Mouse (Mus musculus): Measurements from ENCODE around the gene Cpa1. TPM values are rescaled to one million over a fixed set of nuclear protein-coding genes. Genes with fewer than 3 reads are reported as not detected.

Cpa1 gene
- total RNA-seq (2021), result not detected
- long read RNA-seq, experiment 1, result 0 reads
- long read RNA-seq, experiment 2, result 0 reads

GRCm38 (mm10) chr6:30638674-30639268 lies at the start of gene Cpa1:
Gene Cpa1, plus strand, starts transcription at chr6:30639218.
- intact Hi-C loops (cut with DNase I; ENCODE audit: low total_unique reads), result no loop called here
- DNase-seq, result no peak

DNA sequence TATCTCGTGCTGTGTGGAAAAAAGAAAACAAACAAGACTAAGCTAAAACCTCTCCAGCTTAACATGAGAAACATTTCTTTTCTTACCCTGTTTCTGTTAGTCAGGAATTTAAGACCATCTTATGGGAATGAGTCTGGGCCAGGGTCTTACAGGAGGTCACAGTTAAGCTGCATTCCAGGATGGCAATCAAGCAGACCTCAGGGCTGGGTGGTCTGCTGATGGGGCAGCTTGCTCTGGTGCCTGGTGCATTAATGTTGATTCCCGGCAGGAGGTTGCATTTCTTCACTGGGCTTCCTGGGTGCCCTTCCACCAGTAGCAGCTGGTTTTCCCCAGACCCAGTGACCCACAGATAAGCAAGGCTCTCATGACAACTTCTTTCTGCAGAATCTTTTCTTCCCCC lies 49.2 kb upstream of the Cpa1 start:
- intact Hi-C loops (cut with DNase I; ENCODE audit: low total_unique reads), result no loop called here
- no peak for DNase-seq

- DNase-seq, result no peak
- intact Hi-C loops (cut with DNase I; ENCODE audit: low total_unique reads), result no loop called here
Observed at GRCm38 (mm10) chr6:30591851-30592404, 47.1 kb upstream of the Cpa1 start.

- intact Hi-C loops (cut with DNase I; ENCODE audit: low total_unique reads), result no loop called here
- no peak for DNase-seq
Observed at GRCm38 (mm10) chr6:30592417-30592974, 46.5 kb upstream of the Cpa1 start.

DNA sequence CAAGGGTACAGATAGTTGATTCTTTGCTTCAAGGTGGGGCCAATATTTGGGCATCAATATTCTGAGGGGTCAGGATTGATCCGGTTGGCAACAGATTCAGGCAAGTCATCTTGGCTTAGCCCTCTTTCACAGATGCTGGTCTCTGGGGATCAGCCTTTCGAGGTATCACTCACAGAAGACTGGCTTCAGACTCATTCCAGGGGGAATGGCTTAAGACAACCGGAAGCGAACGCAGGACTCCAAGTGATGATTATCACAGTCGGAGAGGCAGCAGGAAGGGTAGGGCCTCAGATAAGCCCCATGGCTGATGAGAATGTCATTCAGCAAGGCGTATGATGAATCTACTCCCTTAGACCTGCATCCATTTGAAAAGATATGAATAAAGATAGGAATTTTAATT lies 44.7 kb upstream of the Cpa1 start:
- intact Hi-C loops (cut with DNase I; ENCODE audit: low total_unique reads), result no loop called here
- no peak for DNase-seq

GRCm38 (mm10) chr6:30596230-30596898 lies 42.7 kb upstream of the Cpa1 start:
- intact Hi-C loops (cut with DNase I; ENCODE audit: low total_unique reads), result no loop called here
- DNase-seq, result no peak

GRCm38 (mm10) chr6:30600033-30600432 lies 39.0 kb upstream of the Cpa1 start:
- intact Hi-C loops (cut with DNase I; ENCODE audit: low total_unique reads), result no loop called here
- DNase-seq, result no peak

GRCm38 (mm10) chr6:30600995-30601394 lies 38.0 kb upstream of the Cpa1 start:
- intact Hi-C loops (cut with DNase I; ENCODE audit: low total_unique reads), result no loop called here
- no peak for DNase-seq

DNA sequence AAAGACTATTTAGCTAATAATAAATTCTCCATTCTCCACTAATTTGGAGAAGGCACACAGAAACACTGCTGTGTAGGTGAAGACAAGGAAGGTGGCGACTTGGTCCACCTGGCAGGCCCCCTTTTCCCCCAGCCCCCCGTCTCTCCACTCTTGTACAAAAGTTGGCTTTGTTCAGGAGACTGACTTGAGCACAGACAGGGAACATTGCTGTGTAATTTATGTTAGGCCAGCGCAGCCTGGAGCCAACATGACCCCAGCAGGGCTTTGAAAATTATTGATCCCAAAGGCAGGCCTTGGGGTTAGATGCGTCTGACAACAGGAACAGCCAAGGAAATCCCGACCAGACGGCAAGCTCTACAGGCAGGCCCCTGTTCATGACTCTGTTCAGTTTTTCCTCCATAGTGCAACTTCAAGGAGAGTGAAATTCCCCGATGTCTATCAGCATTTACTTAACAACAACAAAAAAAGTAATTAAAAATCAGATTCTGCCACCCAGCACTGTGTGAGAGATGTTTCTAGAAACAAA lies 34.6 kb upstream of the Cpa1 start:
- intact Hi-C loops (cut with DNase I; ENCODE audit: low total_unique reads), result no loop called here
- no peak for DNase-seq

GRCm38 (mm10) chr6:30605111-30605510 lies 33.9 kb upstream of the Cpa1 start:
- no peak for DNase-seq
- intact Hi-C loops (cut with DNase I; ENCODE audit: low total_unique reads), result no loop called here

DNA sequence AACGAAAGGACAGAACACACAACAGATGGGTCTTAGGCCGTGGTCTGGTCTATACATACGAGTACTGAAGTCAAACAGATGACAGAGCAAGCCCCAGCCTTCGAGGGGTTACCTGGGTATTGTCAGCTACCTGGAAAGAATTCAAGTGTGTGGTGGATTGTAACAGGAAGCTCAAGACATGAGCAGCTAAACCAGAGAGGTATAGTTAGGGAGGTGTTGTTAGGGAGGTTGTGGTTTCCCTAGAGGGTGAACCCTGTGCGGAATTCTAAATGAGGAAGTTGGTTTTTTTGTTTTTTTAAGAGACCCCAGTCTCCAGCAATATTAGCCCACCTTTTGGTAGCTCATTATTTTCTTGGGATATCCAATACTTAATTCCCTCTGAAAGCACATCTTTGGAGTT lies 33.3 kb upstream of the Cpa1 start:
- no peak for DNase-seq
- intact Hi-C loops (cut with DNase I; ENCODE audit: low total_unique reads), result no loop called here

DNA sequence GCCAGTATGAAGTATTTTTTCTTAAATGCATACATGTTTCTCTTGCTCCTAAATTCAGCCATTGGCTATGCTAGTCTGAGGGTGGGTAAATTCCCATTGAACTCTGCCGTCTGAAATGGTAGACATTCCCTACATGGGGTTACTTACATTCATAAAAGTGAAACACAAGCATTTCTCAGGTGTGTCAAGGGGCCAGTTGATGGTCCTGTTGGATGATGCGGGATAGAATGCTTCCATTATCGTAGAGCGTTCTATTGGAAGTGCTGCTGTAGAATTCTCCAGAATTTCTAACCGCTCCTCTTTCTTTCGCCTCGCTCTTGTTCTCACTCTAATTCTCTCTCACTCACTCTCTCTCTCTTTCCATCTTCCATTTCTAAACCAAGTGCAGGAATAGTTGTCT lies 28.3 kb upstream of the Cpa1 start, which contains the start of gene Cpa5:
Gene Cpa5 (plus strand): TSS at position 301 of the 400 bp plus-strand sequence.
- intact Hi-C loops (cut with DNase I; ENCODE audit: low total_unique reads), result no loop called here
- no peak for DNase-seq

- no peak for DNase-seq
- intact Hi-C loops (cut with DNase I; ENCODE audit: low total_unique reads), result no loop called here
Observed at GRCm38 (mm10) chr6:30611212-30611611, 27.8 kb upstream of the Cpa1 start.

- intact Hi-C loops (cut with DNase I; ENCODE audit: low total_unique reads), result no loop called here
- no peak for DNase-seq
Observed at GRCm38 (mm10) chr6:30614251-30614650, 24.8 kb upstream of the Cpa1 start.

DNA sequence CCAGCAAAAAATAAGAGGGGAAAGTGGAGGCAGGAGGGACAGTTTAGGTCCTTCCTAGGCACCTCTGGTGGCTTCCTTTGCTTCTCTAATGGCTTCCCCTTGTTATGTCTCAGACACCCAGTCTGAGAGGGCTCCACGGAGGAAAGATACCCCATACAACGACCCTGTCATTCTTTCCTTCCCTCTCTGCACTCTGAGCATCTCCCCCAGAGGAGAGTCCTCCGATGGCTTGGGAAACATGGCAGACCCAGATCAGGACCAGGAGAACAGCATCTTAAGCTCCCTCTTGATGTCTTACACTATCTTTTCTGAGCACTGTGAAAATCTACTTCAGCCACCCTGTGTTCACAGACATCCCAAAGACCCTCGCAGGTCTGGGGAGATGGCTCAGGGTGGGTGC lies 23.3 kb upstream of the Cpa1 start:
- no peak for DNase-seq
- intact Hi-C loops (cut with DNase I; ENCODE audit: low total_unique reads), result no loop called here

- DNase-seq, result no peak
- intact Hi-C loops (cut with DNase I; ENCODE audit: low total_unique reads), result no loop called here
Observed at GRCm38 (mm10) chr6:30616491-30616941, 22.5 kb upstream of the Cpa1 start.

GRCm38 (mm10) chr6:30617020-30617958 lies 21.7 kb upstream of the Cpa1 start:
- DNase-seq, result peak; percentile 36
- intact Hi-C loops (cut with DNase I; ENCODE audit: low total_unique reads), result no loop called here

DNA sequence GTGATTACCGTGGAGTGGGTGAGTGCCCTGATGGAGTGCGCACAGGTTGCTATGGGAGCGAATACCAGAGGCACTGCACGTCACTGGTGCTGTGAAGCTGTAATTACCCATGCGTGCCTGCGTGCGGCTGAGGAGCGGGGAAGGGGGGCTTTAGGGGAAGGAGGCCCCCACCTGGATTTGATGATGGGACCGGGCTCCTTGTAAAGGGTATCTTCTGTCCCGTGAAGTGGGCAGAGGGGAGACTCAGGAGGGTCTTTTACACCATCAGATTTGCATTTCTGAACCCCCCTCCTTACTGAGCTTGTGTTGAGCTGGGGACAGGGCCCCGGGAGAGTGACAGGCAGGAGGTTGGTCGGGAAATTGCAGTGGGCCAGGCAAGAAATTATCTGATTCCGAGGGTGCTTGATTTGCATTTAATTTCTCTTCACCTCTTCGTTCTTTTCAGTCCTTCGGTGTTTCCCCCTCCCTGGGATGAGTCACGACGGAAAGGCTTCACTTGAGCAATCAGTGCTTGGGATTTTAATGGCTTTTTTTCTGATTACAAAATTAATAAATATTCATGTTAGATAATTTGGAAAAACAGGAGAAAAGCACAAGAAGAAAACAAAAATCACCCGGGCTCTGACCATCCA lies 20.9 kb upstream of the Cpa1 start:
- intact Hi-C loops (cut with DNase I; ENCODE audit: low total_unique reads), result no loop called here

DNA sequence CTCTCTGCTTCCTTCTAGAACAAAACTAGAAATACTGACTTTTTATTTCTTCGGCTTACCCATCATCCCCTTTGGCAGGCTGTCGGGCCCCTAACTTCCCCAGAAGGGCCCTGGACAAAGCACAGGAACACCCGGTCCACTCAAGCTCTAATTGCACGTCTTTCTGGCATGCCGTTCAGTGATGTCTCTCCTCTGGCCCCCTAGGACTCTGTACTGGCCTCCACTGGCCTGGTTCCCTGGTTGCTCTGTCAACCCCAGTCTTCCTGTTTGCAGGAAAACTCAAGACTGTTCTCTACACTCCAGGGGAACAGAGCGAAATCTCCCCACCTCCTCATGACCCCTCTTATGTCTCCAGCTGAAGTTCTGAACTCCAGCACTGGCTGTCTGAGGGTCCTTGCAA lies 20.3 kb upstream of the Cpa1 start:
- intact Hi-C loops (cut with DNase I; ENCODE audit: low total_unique reads), result no loop called here
- peak; percentile 65 for DNase-seq

More for the DNA sequence above, 20.9 kb upstream of the Cpa1 start:
- no peak for DNase-seq

Data from gastrocnemius, postnatal 14 days (tissue).